Mouse (Mus musculus) C2C12 (cell line): ENCODE measurements around the gene Fcer1g.

Experiments used
- CTCF ChIP-seq: IDR thresholded peaks from one replicate; pipeline ENCODE4 v1.5.1; 2011; ENCODE audit not compliant: control insufficient read depth, insufficient read depth, insufficient read length
- FOSL1 ChIP-seq: IDR thresholded peaks from one replicate; pipeline ENCODE4 v1.8.0; 2011; ENCODE audit warnings: mild to moderate bottlenecking, low read length; ENCODE audit not compliant: poor library complexity, insufficient read depth, severe bottlenecking

DNA sequence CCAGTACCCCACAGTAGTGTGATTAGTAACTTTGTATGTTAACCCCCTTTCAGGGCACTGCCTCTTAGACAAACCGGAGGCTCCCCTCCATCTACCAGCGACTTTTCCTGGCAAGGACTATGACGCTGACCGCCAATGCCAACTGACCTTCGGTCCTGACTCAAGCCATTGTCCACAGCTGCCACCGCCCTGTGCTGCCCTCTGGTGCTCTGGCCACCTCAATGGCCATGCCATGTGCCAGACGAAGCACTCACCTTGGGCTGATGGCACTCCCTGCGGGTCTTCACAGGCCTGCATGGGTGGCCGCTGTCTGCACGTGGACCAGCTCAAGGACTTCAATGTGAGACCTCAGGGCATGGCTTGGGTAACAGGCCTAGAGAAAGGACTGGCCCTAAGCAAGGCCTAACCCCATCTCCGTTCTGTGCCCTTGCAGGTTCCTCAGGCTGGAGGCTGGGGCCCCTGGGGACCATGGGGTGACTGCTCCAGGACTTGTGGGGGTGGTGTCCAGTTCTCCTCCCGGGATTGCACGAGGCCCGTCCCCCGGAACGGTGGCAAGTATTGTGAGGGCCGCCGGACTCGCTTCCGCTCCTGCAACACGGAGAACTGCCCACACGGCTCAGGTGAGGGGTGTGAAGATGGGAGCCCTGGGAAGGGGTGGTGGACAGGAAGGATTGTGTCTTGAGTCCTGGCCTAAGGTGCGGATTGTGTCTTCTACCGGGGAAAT, 22.1 kb upstream of the Fcer1g start:
- TF ChIP-seq CTCF (no peak), FOSL1 (no peak)
